Comparison of ENCODE assay signal across 7 mouse cellular contexts in the genomic region with DNA sequence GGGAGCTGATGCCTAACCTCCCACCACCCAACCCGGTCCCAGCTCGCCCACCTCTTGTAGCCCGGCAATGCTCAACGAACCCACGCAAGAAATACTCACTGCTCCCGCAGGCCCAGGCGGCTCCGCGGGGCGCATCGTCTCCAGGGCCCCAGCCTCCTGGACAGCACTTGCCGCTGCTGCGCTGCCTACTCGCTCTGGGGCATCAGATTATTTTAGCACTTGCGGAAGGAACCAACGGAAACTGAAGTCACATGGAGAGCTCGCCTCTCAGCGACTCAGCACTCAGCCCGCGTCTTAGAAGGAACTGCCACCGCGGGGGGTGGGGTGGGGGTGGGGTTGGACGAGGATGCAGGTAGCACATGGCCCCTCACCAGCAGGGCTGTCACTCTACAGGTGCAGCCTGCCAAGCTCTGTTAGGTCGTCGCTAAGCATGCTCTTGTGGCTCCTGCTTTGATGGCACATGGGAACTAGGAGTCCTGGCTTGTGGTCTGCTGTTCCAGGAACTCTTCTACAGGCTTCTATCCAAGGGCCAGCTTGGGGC. TPM values are rescaled to one million over a fixed set of nuclear protein-coding genes. Genes with fewer than 3 reads are reported as not detected.
DNase-seq lines count a peak whose midpoint lies in the region; ATAC-seq lines count a peak whose summit lies in the region.

A gene (minus strand): TSS at position 314 of the 541 bp plus-strand sequence.

- ATAC-seq in forebrain, embryonic 13.5 days, result no peak
- no peak for ATAC-seq in hindbrain, embryonic 11.5 days (ENCODE audit: low FRiP score)

- 1% methylated on average over 25 of the region's 25 CpGs for WGBS in forebrain, embryonic 13.5 days
- 5% methylated on average over 25 of the region's 25 CpGs for WGBS in hindbrain, embryonic 11.5 days

- H3K27ac ChIP-seq in forebrain, embryonic 13.5 days, result no peak within 1 kb of the TSS
- H3K27ac ChIP-seq in hindbrain, embryonic 11.5 days (ENCODE audit: low read depth, low read length), result no peak within 1 kb of the TSS

- peak; percentile 93 for DNase-seq in MEL-GATA-1-ER (ENCODE audit: extremely low read depth, low read depth)
- DNase-seq in c-Kit-positive CD71-positive TER-119-positive erythroid progenitor cells, embryonic 14.5 days (ENCODE audit: low spot score), result peak; percentile 62
- peak; percentile 29 for DNase-seq in hindbrain, embryonic 11.5 days (ENCODE audit: low spot score)
- peak; percentile 43 to 68 for DNase-seq in left cerebral cortex, adult 9 months (ENCODE audit: low spot score in 2 of 2)
- DNase-seq in right cerebral cortex, postnatal 4 days, result peak; percentile 29

- peak within 1 kb of the TSS; percentile 62 for H3K9ac ChIP-seq in forebrain, embryonic 13.5 days
- H3K9ac ChIP-seq in hindbrain, embryonic 11.5 days (ENCODE audit: low read depth, low read length), result peak within 1 kb of the TSS; percentile 25

- peaks cover 11% of the 10 kb centered on the region for H3K27me3 ChIP-seq in forebrain, embryonic 13.5 days
- H3K27me3 ChIP-seq in hindbrain, embryonic 11.5 days (ENCODE audit: control insufficient read depth, insufficient read depth, low read length), result no peaks in the 10 kb centered on the region
- H3K27me3 ChIP-seq in megakaryocyte, embryonic 14.5 days (replicated peaks), result no peaks in the 10 kb centered on the region

- H3K4me1 ChIP-seq in forebrain, embryonic 13.5 days, result peaks cover 9% of the 10 kb centered on the region
- H3K4me1 ChIP-seq in hindbrain, embryonic 11.5 days (replicated peaks; ENCODE audit: control insufficient read depth, insufficient read depth, low read length), result no peaks in the 10 kb centered on the region
- H3K4me1 ChIP-seq in megakaryocyte, embryonic 14.5 days, result peaks cover 63% of the 10 kb centered on the region

- no peaks in the 10 kb centered on the region for H3K9me3 ChIP-seq in forebrain, embryonic 13.5 days (replicated peaks)
- no peaks in the 10 kb centered on the region for H3K9me3 ChIP-seq in hindbrain, embryonic 11.5 days (ENCODE audit: control insufficient read depth, low read length)
- peaks cover 3% of the 10 kb centered on the region; the same call in 1 of the 2 replicates for H3K9me3 ChIP-seq in megakaryocyte, embryonic 14.5 days

- H3K36me3 ChIP-seq in forebrain, embryonic 13.5 days (ENCODE audit: poor library complexity, severe bottlenecking), result no peaks in the 10 kb centered on the region
- no peaks in the 10 kb centered on the region for H3K36me3 ChIP-seq in hindbrain, embryonic 11.5 days (ENCODE audit: control insufficient read depth, insufficient read depth, low read length)
- peaks cover 31% of the 10 kb centered on the region for H3K36me3 ChIP-seq in megakaryocyte, embryonic 14.5 days (replicated peaks; ENCODE audit: low read length)

- peak within 1 kb of the TSS; percentile 71 for H3K4me2 ChIP-seq in forebrain, embryonic 13.5 days
- H3K4me2 ChIP-seq in hindbrain, embryonic 11.5 days (replicated peaks; ENCODE audit: low read depth, low read length), result peak within 1 kb of the TSS; percentile 50

- peak within 1 kb of the TSS; percentile 37 for H3K4me3 ChIP-seq in forebrain, embryonic 13.5 days
- H3K4me3 ChIP-seq in hindbrain, embryonic 11.5 days (ENCODE audit: low read depth, low read length), result peak within 1 kb of the TSS; percentile 19; the same call in 1 of the 2 replicates
- H3K4me3 ChIP-seq in megakaryocyte, embryonic 14.5 days (replicated peaks), result peak within 1 kb of the TSS; percentile 99

RNA-seq across cellular contexts. Expression of the gene that starts here (rescaled TPM):
- 6.7 and 7.2 TPM in 2 replicates for polyA plus RNA-seq in forebrain, embryonic 13.5 days (2015; fragmentation: Nextera tagmentation; extraction: Ambion mirVana)
- polyA plus RNA-seq in hindbrain, embryonic 11.5 days (2014; fragmentation: Nextera tagmentation; extraction: Ambion mirVana), result 8.1 and 8.7 TPM in 2 replicates
- polyA plus RNA-seq in megakaryocyte, embryonic 14.5 days (2012; ENCODE audit: insufficient read depth, low replicate concordance), result 75.8 and 110 TPM in 2 replicates

Comparison
In these comparisons a context has a peak if more than half of its experiments do, and no peak if none do; other contexts are left out.
1. DNase-seq: peak in every context shown above with its lines; median percentile 93 in MEL-GATA-1-ER; 62 in c-Kit-positive CD71-positive TER-119-positive erythroid progenitor cells, embryonic 14.5 days; 56 in left cerebral cortex, adult 9 months; 29 in hindbrain, embryonic 11.5 days; 29 in right cerebral cortex, postnatal 4 days.
2. H3K4me3 ChIP-seq: peak in every context shown above with its lines; median percentile 99 in megakaryocyte, embryonic 14.5 days; 37 in forebrain, embryonic 13.5 days; 19 in hindbrain, embryonic 11.5 days.